ENCODE assay signal across 10 mouse cellular contexts in genomic region chr2:69100706-69101105, GRCm38 (mm10). TPM values are rescaled to one million over a fixed set of nuclear protein-coding genes. Genes with fewer than 3 reads are reported as not detected.
DNase-seq lines count a peak whose midpoint lies in the region; ATAC-seq and TF ChIP-seq lines count a peak whose summit lies in the region.
"Had no signal": no experiment of that assay in that cellular context is flagged by ENCODE, and none has a peak within 500 bp of the region (broad histone marks: within the 10 kb centered on the region; RNA-seq: fewer than 3 reads in every experiment).

No protein-coding gene starts in this region.

- H3K4me1 ChIP-seq in bone marrow macrophage, adult 2 months (ENCODE audit: control insufficient read depth, insufficient read depth, low read length), result no peaks in the 10 kb centered on the region
- H3K4me1 ChIP-seq in heart, embryonic 10.5 days, result no peaks in the 10 kb centered on the region
- H3K4me1 ChIP-seq in liver, postnatal 0 days (ENCODE audit: insufficient read depth), result no peaks in the 10 kb centered on the region

- peak overlapping the region; percentile 40; the same call in 1 of the 2 replicates for H3K27ac ChIP-seq in layer of hippocampus, adult 2 months
- H3K27ac ChIP-seq in bone marrow macrophage, adult 2 months (ENCODE audit: insufficient read depth, low read depth, low read length), result no peak overlapping the region
- no peak overlapping the region for H3K27ac ChIP-seq in heart, embryonic 10.5 days
- no peak overlapping the region for H3K27ac ChIP-seq in liver, postnatal 0 days (ENCODE audit: low read depth)
- H3K27ac ChIP-seq: embryonic facial prominence, embryonic 15.5 days; macrophage had no signal

- DNase-seq in layer of hippocampus, adult 2 months (ENCODE audit: low spot score in 2 of 2), result no peak
- DNase-seq in layer of hippocampus, adult 8-10 months (ENCODE audit: low spot score in 2 of 2), result no peak
- DNase-seq in ES-CJ7 (ENCODE audit: low read depth, low spot score), result peak; percentile 57
- peak; percentile 67 for DNase-seq in heart, embryonic 10.5 days (ENCODE audit: low spot score)
- peak; percentile 32 for DNase-seq in liver, postnatal 0 days
- peak; percentile 48 for DNase-seq in thymus, postnatal 14 days

- H3K4me2 ChIP-seq in liver, postnatal 0 days (ENCODE audit: low read depth, low read length), result no peak overlapping the region
- H3K4me2 ChIP-seq: embryonic facial prominence, embryonic 15.5 days had no signal

- ATAC-seq in liver, postnatal 0 days, result no peak
- no peak for ATAC-seq in inflammation-experienced regulatory T-cells, adult 6 months

- no peak for TF ChIP-seq POLR2A in bone marrow macrophage, adult 2 months (IDR thresholded peaks at IDR 0.05; ENCODE audit: borderline replicate concordance, low read depth, low read length)

- H3K27me3 ChIP-seq in heart, embryonic 10.5 days (ENCODE audit: insufficient read depth, poor library complexity, severe bottlenecking), result no peaks in the 10 kb centered on the region
- no peaks in the 10 kb centered on the region for H3K27me3 ChIP-seq in liver, postnatal 0 days (ENCODE audit: insufficient read depth, low read length)
- H3K27me3 ChIP-seq: embryonic facial prominence, embryonic 15.5 days had no signal

- H3K9ac ChIP-seq in liver, postnatal 0 days (replicated peaks), result no peak overlapping the region
- H3K9ac ChIP-seq: embryonic facial prominence, embryonic 15.5 days had no signal

- H3K4me3 ChIP-seq in layer of hippocampus, adult 2 months, result no peak overlapping the region
- H3K4me3 ChIP-seq in bone marrow macrophage, adult 2 months (ENCODE audit: insufficient read depth, low read length), result no peak overlapping the region
- no peak overlapping the region for H3K4me3 ChIP-seq in heart, embryonic 10.5 days
- no peak overlapping the region for H3K4me3 ChIP-seq in liver, postnatal 0 days (ENCODE audit: low read depth, low read length)
- H3K4me3 ChIP-seq: embryonic facial prominence, embryonic 15.5 days had no signal

- no peaks in the 10 kb centered on the region for H3K36me3 ChIP-seq in heart, embryonic 10.5 days
- H3K36me3 ChIP-seq in liver, postnatal 0 days (replicated peaks; ENCODE audit: insufficient read depth, low read length), result 0 out of 2 replicates have a peak, but pooled peaks cover 2% of the 10 kb centered on the region
- H3K36me3 ChIP-seq: embryonic facial prominence, embryonic 15.5 days had no signal

- 22% methylated on average over 3 of the region's 3 CpGs for WGBS in heart, embryonic 10.5 days
- 14% methylated on average over 3 of the region's 3 CpGs for WGBS in liver, postnatal 0 days (ENCODE audit: insufficient replicate concordance)

- no peak for TF ChIP-seq EP300 in liver, postnatal 0 days (IDR thresholded peaks at IDR 0.05; ENCODE audit: low read depth)

- no peaks in the 10 kb centered on the region for H3K9me3 ChIP-seq in heart, embryonic 10.5 days
- no peaks in the 10 kb centered on the region for H3K9me3 ChIP-seq in liver, postnatal 0 days (ENCODE audit: low read length)
- H3K9me3 ChIP-seq: embryonic facial prominence, embryonic 15.5 days had no signal

- peak; percentile 89 for TF ChIP-seq CTCF in layer of hippocampus, adult 2 months (conservative IDR thresholded peaks at IDR 0.05)
- TF ChIP-seq CTCF in bone marrow macrophage, adult 2 months (IDR thresholded peaks at IDR 0.05; ENCODE audit: low read depth, low read length), result peak; percentile 47
- TF ChIP-seq CTCF in liver, postnatal 0 days (IDR thresholded peaks at IDR 0.05; ENCODE audit: low read depth), result peak; percentile 84

RNA-seq across cellular contexts. Expression of gene Nostrin, which starts 34.9 kb away (rescaled TPM):
- 1 to 10 TPM; 4.2 to 4.8 TPM for total RNA-seq in layer of hippocampus, adult 2 months (2021)
- 1 to 10 TPM; 3.2 to 6.0 (median 4.2) TPM for total RNA-seq in layer of hippocampus, adult 8-10 months (2022)
- 38.3 and 38.4 TPM in 2 replicates for polyA plus RNA-seq in bone marrow macrophage, adult 2 months (2012; ENCODE audit: insufficient read depth, insufficient read length, missing spikeins)
- polyA plus RNA-seq in heart, embryonic 10.5 days (2016; fragmentation: Nextera tagmentation; extraction: Ambion mirVana), result 2.1 and 3.8 TPM in 2 replicates
- 10.9 and 11.4 TPM in 2 replicates for polyA plus RNA-seq in liver, postnatal 0 days (2015; fragmentation: Nextera tagmentation; extraction: Ambion mirVana)
- polyA plus RNA-seq in inflammation-experienced regulatory T-cells, adult 6 months (2017; shearing (Covaris generic)), result 1 to 10 TPM in 1 of 3 experiments, under 1 TPM in 2; 0.62 to 1.2 (median 0.74) TPM

Comparison
In these comparisons a context has a peak if more than half of its experiments do, and no peak if none do; other contexts are left out.
1. DNase-seq: peak in ES-CJ7 (single experiment), heart, embryonic 10.5 days (single experiment), liver, postnatal 0 days (single experiment) and thymus, postnatal 14 days (single experiment); none in layer of hippocampus, adult 2 months (0 of 2) and layer of hippocampus, adult 8-10 months (0 of 2).
2. Peak in every context shown above with its lines, with median percentiles within 50 percentile points of each other: CTCF ChIP-seq.